Mouse (Mus musculus): ENCODE measurements around the gene Gm5767.

DNA sequence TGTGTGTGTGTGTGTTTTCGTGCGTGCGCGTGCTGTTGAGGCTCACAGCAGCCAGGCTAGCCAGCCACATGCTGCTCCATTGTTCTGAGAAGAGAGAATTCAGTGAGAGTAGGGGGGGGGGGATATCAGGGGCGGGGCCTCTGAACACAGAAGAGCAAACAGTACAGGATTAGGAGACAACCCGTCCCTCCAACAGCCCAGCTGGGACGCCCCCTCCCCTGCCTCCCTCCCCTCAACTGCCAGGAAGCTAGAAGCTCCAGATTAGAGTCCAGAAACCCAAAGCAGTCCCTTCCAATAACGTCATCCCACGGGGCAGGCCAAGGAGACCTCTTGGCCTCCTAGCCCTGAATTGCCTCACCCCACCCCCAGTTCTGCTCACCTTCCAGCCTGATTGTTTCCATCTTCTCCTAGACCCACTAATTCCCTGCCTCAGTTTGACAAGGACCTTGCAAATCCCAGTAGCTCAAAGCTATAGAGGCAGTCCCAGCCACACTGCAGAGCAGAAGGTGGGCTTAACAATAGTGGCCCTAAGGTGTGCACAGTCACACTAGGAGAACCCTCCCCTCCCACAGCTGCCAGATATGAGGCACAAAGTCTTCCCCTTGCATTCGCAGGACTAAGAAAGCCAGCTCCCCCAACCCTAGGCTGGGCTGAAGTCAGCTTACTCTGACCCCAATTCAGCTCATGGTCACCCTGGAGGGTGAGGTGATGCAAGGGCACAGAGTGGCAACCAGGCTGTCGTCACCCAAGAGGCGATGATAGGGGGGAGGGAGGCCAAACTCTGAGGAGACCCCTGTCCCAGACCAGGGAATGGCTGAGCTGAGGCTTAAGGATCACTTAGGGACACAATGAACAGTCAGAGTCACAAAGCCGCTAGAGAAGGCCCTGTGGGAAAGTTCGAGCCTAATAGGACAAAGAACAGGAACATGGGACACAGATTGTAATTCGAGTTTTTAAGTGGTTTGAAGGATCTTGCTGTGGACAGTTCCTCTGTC is 10.2 kb upstream of the Gm5767 start:
- TF ChIP-seq CTCF (IDR thresholded peaks at IDR 0.05; ENCODE audit: low read depth, low read length) (no peak), POLR2A (IDR thresholded peaks at IDR 0.05; ENCODE audit: extremely low read depth, insufficient read depth, low read length) (no peak)
